Mouse (Mus musculus): ENCODE results near the gene Pcdh7. TPM values are rescaled to one million over a fixed set of nuclear protein-coding genes. Genes with fewer than 3 reads are reported as not detected.
"Not testable (repeated sequence)": the region's sequence is repeated elsewhere in the genome, so short reads cannot be mapped to it uniquely, and the experiment has no call there.

Gene Pcdh7
- 6.2 and 7.8 TPM in 2 replicates for polyA plus RNA-seq (2011; ENCODE audit: insufficient read depth, insufficient read length, low read depth, missing spikeins)

DNA sequence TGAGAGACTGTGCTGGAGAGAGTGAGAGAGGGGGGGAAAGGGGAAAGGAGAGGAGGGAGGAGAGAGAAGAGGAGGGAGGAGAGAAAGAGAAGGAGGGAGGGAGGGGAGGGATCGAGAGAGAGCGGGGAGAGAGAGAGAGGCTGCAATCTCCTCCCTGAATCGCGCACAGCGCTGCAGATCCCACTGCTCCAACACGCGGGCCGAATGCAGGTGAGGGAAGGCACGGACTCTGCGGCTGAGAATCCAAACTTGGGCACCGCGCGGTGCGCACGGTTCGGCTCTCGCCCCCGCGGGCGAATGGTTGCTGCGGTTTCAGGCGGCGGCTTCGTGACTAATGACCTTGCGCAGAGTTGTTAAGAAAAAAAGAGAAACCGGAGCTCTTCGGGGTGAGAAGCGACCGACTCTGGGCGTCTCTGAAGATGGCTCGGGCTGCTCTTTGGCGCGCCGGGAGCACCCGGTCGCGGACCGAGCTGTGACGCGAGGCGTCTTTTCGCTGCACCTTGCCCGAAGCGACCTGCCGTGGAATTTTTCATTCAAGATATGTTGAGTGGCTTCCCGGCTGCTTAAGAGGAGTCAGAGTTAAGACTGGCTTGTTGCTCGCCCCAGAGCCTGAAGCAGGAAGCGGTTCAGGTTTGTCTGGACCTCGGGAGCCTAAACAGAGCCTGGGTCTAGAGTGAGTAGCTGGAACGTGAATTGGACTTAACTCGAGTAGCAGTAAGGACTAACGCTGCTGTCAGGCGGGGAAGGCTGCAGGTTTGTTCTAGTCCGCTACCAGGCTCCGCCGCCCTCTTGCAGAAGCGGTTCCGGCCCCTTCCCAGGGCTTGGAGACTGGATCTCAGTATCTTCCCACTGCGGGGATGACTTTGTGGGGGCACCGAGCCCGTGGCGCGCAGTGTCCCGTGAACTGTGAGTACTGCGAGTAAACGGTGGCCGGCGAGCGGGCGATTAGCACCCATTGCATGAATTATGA lies at the start of gene Pcdh7:
Gene Pcdh7 (plus strand): TSS at position 62 of the 970 bp plus-strand sequence.
- no peak within 1 kb of the TSS for H3K27ac ChIP-seq (ENCODE audit: insufficient read depth, low read length)
- no peaks in the 10 kb centered on the region for H3K9me3 ChIP-seq (replicated peaks; ENCODE audit: control insufficient read depth, insufficient read depth, low read length, poor library complexity, severe bottlenecking)
- no peaks in the 10 kb centered on the region for H3K36me3 ChIP-seq (ENCODE audit: control insufficient read depth, insufficient read depth, low read length, poor library complexity, severe bottlenecking)
- no peak for TF ChIP-seq POLR2A (IDR thresholded peaks at IDR 0.05; ENCODE audit: insufficient read depth, low read length)
- no peak for TF ChIP-seq EP300 (IDR thresholded peaks at IDR 0.05; ENCODE audit: insufficient read depth, low read depth, low read length)
- no peak for TF ChIP-seq CTCF (IDR thresholded peaks at IDR 0.05; ENCODE audit: low read depth, low read length)
- peak within 1 kb of the TSS; percentile 55 for H3K4me3 ChIP-seq (ENCODE audit: low read depth, low read length)
- H3K9ac ChIP-seq (ENCODE audit: low read depth, poor library complexity, severe bottlenecking) = peak within 1 kb of the TSS; percentile 37; the same call in 1 of the 2 replicates
- H3K27me3 ChIP-seq (ENCODE audit: control insufficient read depth, insufficient read depth, low read length, poor library complexity, severe bottlenecking) = peaks cover 33% of the 10 kb centered on the region
- H3K4me1 ChIP-seq (ENCODE audit: control insufficient read depth, insufficient read depth, low read length) = no peaks in the 10 kb centered on the region

DNA sequence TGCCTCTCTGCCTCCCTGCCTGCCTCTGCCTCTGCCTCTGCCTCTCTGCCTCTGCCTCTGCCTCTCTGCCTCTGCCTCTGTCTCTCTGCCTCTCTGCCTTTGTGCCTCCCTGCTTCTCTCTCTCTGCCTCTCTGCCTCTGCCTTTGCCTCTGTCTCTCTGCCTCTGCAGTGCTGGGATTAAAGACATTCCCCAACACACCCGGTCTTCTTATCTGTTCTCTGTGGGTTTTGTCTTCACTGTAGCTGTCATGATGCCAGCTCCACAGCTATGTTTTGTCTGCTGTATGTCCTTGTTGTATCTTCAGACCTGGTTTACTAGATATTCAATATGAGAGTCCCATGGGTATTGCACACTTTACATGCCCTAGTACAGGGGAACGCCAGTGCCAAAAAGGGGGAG lies 40.8 kb upstream of the Pcdh7 start:
- not testable (repeated sequence) for H3K4me3 ChIP-seq (ENCODE audit: low read depth, low read length); H3K27ac ChIP-seq (ENCODE audit: insufficient read depth, low read length); H3K9me3 ChIP-seq (replicated peaks; ENCODE audit: control insufficient read depth, insufficient read depth, low read length, poor library complexity, severe bottlenecking); H3K36me3 ChIP-seq (ENCODE audit: control insufficient read depth, insufficient read depth, low read length, poor library complexity, severe bottlenecking); H3K27me3 ChIP-seq (ENCODE audit: control insufficient read depth, insufficient read depth, low read length, poor library complexity, severe bottlenecking); H3K4me1 ChIP-seq (ENCODE audit: control insufficient read depth, insufficient read depth, low read length); H3K9ac ChIP-seq (ENCODE audit: low read depth, poor library complexity, severe bottlenecking)

DNA sequence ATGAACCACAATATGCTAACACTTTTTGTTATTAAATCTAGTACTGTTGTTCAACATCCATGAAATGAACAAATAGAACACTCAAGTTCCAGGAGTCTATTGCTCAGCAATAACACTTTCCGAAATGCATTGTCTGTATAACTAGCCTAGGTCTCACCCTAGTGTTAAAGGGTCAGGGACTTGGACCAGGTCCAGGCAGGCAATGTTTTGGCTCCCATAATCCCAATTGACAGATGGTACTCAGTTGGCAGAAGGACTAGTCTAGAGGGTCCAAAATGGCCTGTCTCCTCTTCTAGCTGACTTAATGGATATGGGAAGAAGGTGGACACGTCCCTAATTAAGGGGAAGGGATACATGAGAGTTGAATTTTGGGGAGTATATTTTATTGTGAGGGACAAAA lies 9.4 kb upstream of the Pcdh7 start:
- no peaks in the 10 kb centered on the region for H3K4me1 ChIP-seq (ENCODE audit: control insufficient read depth, insufficient read depth, low read length)
- no peaks in the 10 kb centered on the region for H3K36me3 ChIP-seq (ENCODE audit: control insufficient read depth, insufficient read depth, low read length, poor library complexity, severe bottlenecking)
- TF ChIP-seq POLR2A (IDR thresholded peaks at IDR 0.05; ENCODE audit: insufficient read depth, low read length) (no peak), CTCF (IDR thresholded peaks at IDR 0.05; ENCODE audit: low read depth, low read length) (no peak), EP300 (IDR thresholded peaks at IDR 0.05; ENCODE audit: insufficient read depth, low read depth, low read length) (no peak)
- no peaks in the 10 kb centered on the region for H3K9me3 ChIP-seq (replicated peaks; ENCODE audit: control insufficient read depth, insufficient read depth, low read length, poor library complexity, severe bottlenecking)
- H3K4me3 ChIP-seq (ENCODE audit: low read depth, low read length) = no peak overlapping the region
- no peak overlapping the region for H3K9ac ChIP-seq (ENCODE audit: low read depth, poor library complexity, severe bottlenecking)
- peaks cover 3% of the 10 kb centered on the region; the same call in 1 of the 2 replicates for H3K27me3 ChIP-seq (ENCODE audit: control insufficient read depth, insufficient read depth, low read length, poor library complexity, severe bottlenecking)
- H3K27ac ChIP-seq (ENCODE audit: insufficient read depth, low read length) = no peak overlapping the region

DNA sequence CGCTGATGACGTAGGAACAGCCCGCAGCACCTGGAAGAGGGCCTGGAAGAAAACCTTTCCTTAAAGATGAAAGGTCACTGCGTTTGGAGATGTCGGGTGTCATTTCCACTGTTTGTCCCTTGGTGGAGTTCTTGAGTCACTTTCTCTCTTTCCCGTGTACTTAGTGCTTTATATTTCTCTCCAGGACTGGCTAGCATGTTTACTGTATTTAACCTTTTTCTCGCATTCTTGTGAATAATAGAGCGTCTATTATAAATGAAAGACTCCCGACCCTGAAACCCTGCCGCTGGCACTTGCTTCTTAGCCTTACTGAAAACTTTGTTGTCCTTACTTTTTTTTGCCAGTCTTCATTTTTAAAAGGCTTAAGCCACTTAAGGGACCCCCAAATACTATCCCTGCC lies 3.8 kb upstream of the Pcdh7 start:
- Histone ChIP-seq H3K27me3 (ENCODE audit: control insufficient read depth, insufficient read depth, low read length, poor library complexity, severe bottlenecking) (peaks cover 32% of the 10 kb centered on the region), H3K4me3 (ENCODE audit: low read depth, low read length) (no peak overlapping the region), H3K4me1 (ENCODE audit: control insufficient read depth, insufficient read depth, low read length) (no peaks in the 10 kb centered on the region), H3K9ac (ENCODE audit: low read depth, poor library complexity, severe bottlenecking) (no peak overlapping the region), H3K36me3 (ENCODE audit: control insufficient read depth, insufficient read depth, low read length, poor library complexity, severe bottlenecking) (no peaks in the 10 kb centered on the region), H3K9me3 (replicated peaks; ENCODE audit: control insufficient read depth, insufficient read depth, low read length, poor library complexity, severe bottlenecking) (no peaks in the 10 kb centered on the region), H3K27ac (ENCODE audit: insufficient read depth, low read length) (no peak overlapping the region)
- TF ChIP-seq EP300 (IDR thresholded peaks at IDR 0.05; ENCODE audit: insufficient read depth, low read depth, low read length) (no peak), POLR2A (IDR thresholded peaks at IDR 0.05; ENCODE audit: insufficient read depth, low read length) (no peak), CTCF (IDR thresholded peaks at IDR 0.05; ENCODE audit: low read depth, low read length) (no peak)

DNA sequence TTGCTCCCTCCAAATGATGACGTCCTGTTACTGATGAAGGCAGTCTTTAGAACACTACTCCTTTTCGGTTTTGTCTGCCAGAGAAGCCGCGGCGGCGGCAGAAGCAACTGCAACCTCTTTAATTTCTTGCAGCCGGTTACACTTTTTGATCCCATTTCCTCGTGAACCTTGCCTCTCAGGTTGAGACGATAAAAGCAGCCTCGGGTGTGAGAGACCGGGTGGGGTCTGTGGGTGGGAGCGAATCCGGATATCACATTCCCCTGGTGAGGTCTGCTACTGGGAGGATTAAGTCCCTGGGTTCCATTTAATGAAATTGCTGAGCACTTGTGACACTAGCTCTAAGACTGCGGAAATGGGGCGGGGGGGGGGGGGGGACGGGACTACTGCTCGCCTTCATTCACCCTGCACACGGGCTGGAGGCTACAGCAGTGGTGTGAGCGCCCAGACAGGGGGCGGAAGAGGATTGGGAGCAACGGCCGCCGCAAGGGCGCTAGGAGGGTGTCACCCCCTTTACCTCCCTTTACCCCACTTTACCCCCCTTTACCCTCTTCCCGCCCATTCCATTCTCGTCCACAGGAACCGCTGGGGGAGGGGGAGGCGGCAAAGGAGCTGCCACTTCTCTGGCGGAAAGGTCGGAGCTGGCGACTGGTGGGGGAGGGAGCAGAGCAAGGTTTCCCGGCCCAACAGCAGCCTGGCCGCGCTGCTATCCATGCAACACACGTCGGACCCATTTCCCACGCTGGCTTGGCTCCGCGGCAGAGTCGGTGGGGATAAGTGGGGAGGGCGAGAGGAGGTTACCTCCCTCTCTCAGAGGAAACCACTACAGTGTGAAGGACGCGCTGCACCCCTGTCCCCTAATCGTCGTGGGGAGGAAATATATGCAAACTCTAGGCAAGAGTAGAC lies 2.9 kb upstream of the Pcdh7 start:
- TF ChIP-seq EP300 (IDR thresholded peaks at IDR 0.05; ENCODE audit: insufficient read depth, low read depth, low read length) (no peak), POLR2A (IDR thresholded peaks at IDR 0.05; ENCODE audit: insufficient read depth, low read length) (no peak), CTCF (IDR thresholded peaks at IDR 0.05; ENCODE audit: low read depth, low read length) (no peak)
- no peak overlapping the region for H3K9ac ChIP-seq (ENCODE audit: low read depth, poor library complexity, severe bottlenecking)
- no peak overlapping the region for H3K27ac ChIP-seq (ENCODE audit: insufficient read depth, low read length)
- peak overlapping the region; percentile 91 for H3K4me3 ChIP-seq (ENCODE audit: low read depth, low read length)
- no peaks in the 10 kb centered on the region for H3K9me3 ChIP-seq (replicated peaks; ENCODE audit: control insufficient read depth, insufficient read depth, low read length, poor library complexity, severe bottlenecking)
- H3K4me1 ChIP-seq (ENCODE audit: control insufficient read depth, insufficient read depth, low read length) = no peaks in the 10 kb centered on the region
- peaks cover 34% of the 10 kb centered on the region for H3K27me3 ChIP-seq (ENCODE audit: control insufficient read depth, insufficient read depth, low read length, poor library complexity, severe bottlenecking)
- H3K36me3 ChIP-seq (ENCODE audit: control insufficient read depth, insufficient read depth, low read length, poor library complexity, severe bottlenecking) = no peaks in the 10 kb centered on the region

All from ES-Bruce4 (cell line).